Mouse (Mus musculus) heart, adult 2 months (tissue): ENCODE data around the gene Cyp3a57. TPM values are rescaled to one million over a fixed set of nuclear protein-coding genes. Genes with fewer than 3 reads are reported as not detected.

Source experiments
- DNase-seq, 2 experiments: peaks; one replicate each; pipeline ENCODE4 v3.0.0; 2021
- H3K27ac ChIP-seq: fragments of 200-600 bp; 2 replicates; pipeline ENCODE4 v1.8.1; 2022
- H3K27me3 ChIP-seq: fragments of 200-500 bp; 2 replicates; pipeline ENCODE4 v1.6.1; 2012; ENCODE audit warnings: mild to moderate bottlenecking, low read length, inconsistent platforms, mixed read lengths; ENCODE audit not compliant: control insufficient read depth, insufficient read depth
- H3K36me3 ChIP-seq: fragments of 200-500 bp; 2 replicates; pipeline ENCODE4 v1.6.1; 2012; ENCODE audit warnings: low read length, inconsistent platforms; ENCODE audit not compliant: control insufficient read depth, insufficient read depth
- H3K4me1 ChIP-seq: fragments of 200-500 bp; 2 replicates; pipeline ENCODE4 v1.6.1; 2011; ENCODE audit warnings: low read length; ENCODE audit not compliant: control insufficient read depth, insufficient read depth
- H3K4me3 ChIP-seq: fragments of 200-600 bp; 2 replicates; pipeline ENCODE4 v1.8.1; 2022
- H3K79me2 ChIP-seq: fragments of 200-500 bp; replicated peaks from 2 replicates; pipeline ENCODE4 v1.6.1; 2012; ENCODE audit warnings: mild to moderate bottlenecking, inconsistent platforms, low read length, moderate library complexity, mixed read lengths; ENCODE audit not compliant: control insufficient read depth, insufficient read depth
- H3K9ac ChIP-seq: fragments of 200-500 bp; 2 replicates; pipeline ENCODE4 v1.6.1; 2012; ENCODE audit warnings: low read depth, mild to moderate bottlenecking, control low read depth, inconsistent platforms, low read length, mixed read lengths
- CTCF ChIP-seq: fragments of 200-600 bp; IDR thresholded peaks from 2 replicates; pipeline ENCODE4 v1.8.1; 2022; ENCODE audit warnings: antibody characterized with exemption, mild to moderate bottlenecking, moderate library complexity
- EP300 ChIP-seq: fragments of 200-500 bp; IDR thresholded peaks from 2 replicates; pipeline ENCODE4 v1.6.1; 2011; ENCODE audit warnings: low read depth, low read length, control low read depth; ENCODE audit not compliant: insufficient read depth
- POLR2A ChIP-seq: fragments of 200-500 bp; IDR thresholded peaks from 2 replicates; pipeline ENCODE4 v1.6.1; 2011; ENCODE audit warnings: mild to moderate bottlenecking, low read depth, low read length, control low read depth; ENCODE audit not compliant: insufficient read depth
- WGBS: fragments of 180-500 bp; shearing (Covaris S2); methylation state at CpG from one replicate; pipeline ENCODE4 v1.1.7; 2018; 5-methylcytosine and 5-hydroxymethylcytosine counted together
- intact Hi-C: fragments of 180-260 bp; cut with DNase I; formaldehyde crosslinking; loops from one replicate; pipeline ENCODE4 v1.15.1; 2025
- polyA plus RNA-seq: library from polyadenylated mRNA; depleted of rRNA; stranded (reverse); fragments of >200 nt; gene quantifications from 2 replicates; pipeline ENCODE4 v1.2.3, GENCODE M21; 2012; rRNA removed
- total RNA-seq, 2 experiments: library from RNA; stranded (reverse); gene quantifications; 2 replicates each; pipeline ENCODE4 v1.2.3; 2021

Cyp3a57 gene
- total and polyA plus RNA-seq, 3 experiments: not detected

DNA sequence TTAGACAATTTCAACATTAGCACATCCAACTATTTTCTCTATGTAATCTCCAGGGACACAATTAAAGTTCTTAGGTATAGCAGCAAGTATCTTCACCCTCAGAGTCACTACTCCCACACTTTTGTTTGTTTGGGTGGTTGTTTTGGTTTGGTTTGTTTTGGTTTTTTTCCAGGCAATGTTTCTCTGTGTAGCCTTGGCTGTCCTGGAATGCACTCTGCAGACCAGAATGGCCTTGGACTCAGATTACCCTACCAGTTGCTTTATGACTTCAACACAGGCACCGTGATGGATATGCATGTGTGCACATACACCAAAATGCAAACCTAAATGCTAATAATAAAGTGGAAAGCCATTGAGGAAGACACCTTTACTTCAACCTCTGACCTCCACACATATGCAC, 88.6 kb downstream of the Cyp3a57 start:
- no peak for DNase-seq
- Histone ChIP-seq H3K36me3 (no peaks in the 10 kb centered on the region), H3K9ac (no peak overlapping the region), H3K27ac (no peak overlapping the region), H3K79me2 (no peaks in the 10 kb centered on the region), H3K4me1 (no peaks in the 10 kb centered on the region), H3K4me3 (no peak overlapping the region), H3K27me3 (no peaks in the 10 kb centered on the region)
- TF ChIP-seq POLR2A (no peak), CTCF (no peak), EP300 (no peak)
- WGBS: 58% methylated on average over 1 of the region's 1 CpGs
- intact Hi-C loops: no loop called here

Other genes starting within 250 kb of the Cyp3a57 start
- gene Arpc1b, start 231.1 kb upstream of the Cyp3a57 start, total RNA-seq: 10 to 100 TPM; 60.8 to 75.0 TPM
- gene Arpc1b, start 231.1 kb upstream of the Cyp3a57 start, polyA plus RNA-seq: 133 and 137 TPM in 2 replicates
- 10 to 100 TPM; 37.8 to 38.5 TPM for gene Pdap1, start 205.0 kb upstream of the Cyp3a57 start, total RNA-seq
- 16.1 and 19.5 TPM in 2 replicates for gene Pdap1, start 205.0 kb upstream of the Cyp3a57 start, polyA plus RNA-seq
- gene Bud31, start 204.9 kb upstream of the Cyp3a57 start, total RNA-seq: 10 to 100 TPM; 56.5 to 66.5 TPM
- 36.6 and 48.0 TPM in 2 replicates for gene Bud31, start 204.9 kb upstream of the Cyp3a57 start, polyA plus RNA-seq
- 10 to 100 TPM; 24.0 to 27.0 TPM for gene Ptcd1, start 178.2 kb upstream of the Cyp3a57 start, total RNA-seq
- gene Ptcd1, start 178.2 kb upstream of the Cyp3a57 start, polyA plus RNA-seq: 13.2 and 16.8 TPM in 2 replicates
- gene Cpsf4, start 178.1 kb upstream of the Cyp3a57 start, total RNA-seq: 10 to 100 TPM; 10.4 to 12.1 TPM
- 11.0 and 12.5 TPM in 2 replicates for gene Cpsf4, start 178.1 kb upstream of the Cyp3a57 start, polyA plus RNA-seq
- 1,000 to 10,000 TPM in 1 of 2 experiments, 100 to 1,000 TPM in 1; 962 to 1,137 TPM for gene Atp5j2, start 153.2 kb upstream of the Cyp3a57 start, total RNA-seq
- 733 and 858 TPM in 2 replicates for gene Atp5j2, start 153.2 kb upstream of the Cyp3a57 start, polyA plus RNA-seq
- gene Zkscan14, start 143.4 kb upstream of the Cyp3a57 start, total RNA-seq: 1 to 10 TPM; 6.3 to 6.9 TPM
- gene Zkscan14, start 143.4 kb upstream of the Cyp3a57 start, polyA plus RNA-seq: 2.5 and 3.3 TPM in 2 replicates
- 10 to 100 TPM in 1 of 2 experiments, 1 to 10 TPM in 1; 9.7 to 10.6 TPM for gene Zkscan5, start 140.7 kb upstream of the Cyp3a57 start, total RNA-seq
- gene Zkscan5, start 140.7 kb upstream of the Cyp3a57 start, polyA plus RNA-seq: 3.9 and 6.4 TPM in 2 replicates
- 10 to 100 TPM; 25.2 to 30.7 TPM for gene Zfp655, start 113.6 kb upstream of the Cyp3a57 start, total RNA-seq
- 24.0 and 40.8 TPM in 2 replicates for gene Zfp655, start 113.6 kb upstream of the Cyp3a57 start, polyA plus RNA-seq
- 1 to 10 TPM; 7.6 to 8.9 TPM for gene Zscan25, start 64.8 kb upstream of the Cyp3a57 start, total RNA-seq
- gene Zscan25, start 64.8 kb upstream of the Cyp3a57 start, polyA plus RNA-seq: 6.9 and 9.0 TPM in 2 replicates
- gene Cyp3a16, start 124.4 kb downstream of the Cyp3a57 start, total RNA-seq: not detected
- gene Cyp3a16, start 124.4 kb downstream of the Cyp3a57 start, polyA plus RNA-seq: not detected in 2 replicates
- not detected for gene Cyp3a41b, start 239.5 kb downstream of the Cyp3a57 start, total RNA-seq
- gene Cyp3a41b, start 239.5 kb downstream of the Cyp3a57 start, polyA plus RNA-seq: not detected in 2 replicates